Mouse (Mus musculus) bone marrow, adult 2 months (tissue): ENCODE results near the gene Ackr1.

Source experiments
- CTCF ChIP-seq: fragments of 200-500 bp; IDR thresholded peaks from 2 replicates; pipeline ENCODE4 v1.5.1; 2011; ENCODE audit warnings: low read length, control low read depth; ENCODE audit not compliant: control insufficient read depth, insufficient read depth
- POLR2A ChIP-seq: fragments of 200-500 bp; IDR thresholded peaks from 2 replicates; pipeline ENCODE4 v1.6.1; 2011; ENCODE audit warnings: low read depth, mild to moderate bottlenecking, control low read depth, low read length, borderline replicate concordance; ENCODE audit not compliant: control insufficient read depth

DNA sequence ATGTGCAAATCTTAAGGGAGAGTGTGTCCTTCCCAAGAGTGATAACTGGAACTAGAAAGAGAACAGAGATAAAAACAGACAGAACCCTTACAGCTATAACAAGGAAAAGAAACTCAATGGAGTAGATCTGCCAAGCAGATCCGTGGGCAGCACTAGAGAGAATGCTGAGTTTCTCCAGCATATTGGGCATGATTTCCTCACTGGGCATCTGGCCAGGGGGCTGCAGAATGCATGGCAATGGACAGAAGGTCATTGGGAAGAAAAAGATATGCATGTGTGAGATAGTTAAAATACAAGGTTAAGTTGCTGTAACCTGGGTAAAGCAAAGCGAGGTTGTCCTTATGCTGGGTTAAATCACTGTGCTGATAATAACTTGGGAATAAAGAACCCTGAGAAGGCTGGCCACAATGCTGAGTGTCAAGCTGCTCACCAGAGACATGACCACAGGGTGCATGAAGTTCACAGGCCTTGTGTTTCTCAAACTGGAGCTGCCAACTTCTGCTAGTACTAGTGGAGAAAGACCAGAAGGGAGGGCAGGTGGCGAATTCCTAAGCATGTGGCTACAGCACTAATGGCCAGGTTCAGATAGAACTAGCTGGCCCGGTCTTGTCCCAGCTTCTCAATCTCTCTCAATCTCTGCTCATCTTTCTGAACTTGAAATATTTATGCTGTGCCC, 30.7 kb upstream of the Ackr1 start:
- TF ChIP-seq CTCF, result no peak
- TF ChIP-seq POLR2A, result no peak
